Mouse (Mus musculus) thymus, postnatal 25 days (tissue): ENCODE measurements around the gene Dcaf8.
"Not testable (repeated sequence)": the region's sequence is repeated elsewhere in the genome, so short reads cannot be mapped to it uniquely, and the experiment has no call there.

Experiments
- DNase-seq: peaks from one replicate; pipeline ENCODE4 v3.0.0; 2022

Gene Dcaf8

DNA sequence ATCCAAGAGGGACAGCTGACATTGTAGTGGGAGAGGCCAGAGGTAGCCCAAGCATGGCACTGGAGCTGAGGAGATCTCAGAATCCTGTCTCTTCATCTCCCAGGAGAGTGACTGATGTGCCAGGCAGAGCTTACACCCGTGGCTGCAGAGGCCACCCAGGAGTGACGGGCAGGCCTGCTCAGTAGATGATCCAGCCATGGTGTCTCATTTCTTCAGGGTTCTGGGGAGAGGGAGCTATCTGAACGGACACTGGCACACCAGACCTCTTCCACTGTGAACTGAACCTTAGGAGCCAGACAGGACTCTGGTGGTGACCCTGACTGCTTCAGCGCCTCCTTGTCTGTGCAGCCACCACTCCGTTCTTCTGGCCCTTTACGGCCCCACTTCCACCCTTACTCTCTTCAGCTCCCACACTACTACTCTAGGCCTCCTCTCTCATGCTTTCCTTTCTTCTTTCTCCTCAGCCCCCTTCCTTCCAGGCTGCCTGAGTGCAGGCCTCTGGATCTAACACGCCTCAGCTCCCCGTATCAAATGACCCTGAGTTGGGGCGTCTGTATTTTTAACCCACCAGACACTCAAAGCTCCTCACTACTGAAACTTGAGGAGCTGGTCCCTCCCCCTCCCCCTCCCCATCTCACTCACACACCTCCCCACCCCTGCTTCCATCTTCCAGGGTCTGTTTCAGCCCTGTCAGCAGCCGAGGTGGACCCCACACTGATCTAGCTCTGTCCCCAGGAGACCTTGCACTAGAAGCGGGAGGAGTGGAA is 73.6 kb downstream of the Dcaf8 start:
- no peak for DNase-seq

GRCm38 (mm10) chr1:172228209-172228608 is 80.3 kb downstream of the Dcaf8 start:
- no peak for DNase-seq

DNA sequence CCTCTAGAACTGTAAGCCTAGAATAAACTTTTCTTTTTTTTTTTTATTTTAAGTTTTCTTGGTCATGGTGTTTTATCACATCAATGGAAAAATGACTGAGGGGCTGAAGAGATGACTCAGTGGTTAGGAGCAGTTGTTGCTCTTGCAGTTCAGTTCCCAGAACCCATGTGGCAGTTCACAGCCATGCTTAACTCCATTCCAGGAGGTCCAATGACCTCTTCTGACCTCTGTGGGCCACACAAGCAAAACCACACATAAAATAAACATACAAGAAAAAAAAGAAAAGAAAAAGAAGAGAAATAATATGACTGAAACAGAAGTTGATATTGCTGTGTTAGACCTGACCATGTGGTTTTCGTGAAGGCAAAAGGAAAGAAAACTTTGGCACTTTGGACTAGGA is 81.3 kb downstream of the Dcaf8 start:
- DNase-seq = no peak

- DNase-seq = no peak
Measured at GRCm38 (mm10) chr1:172240945-172241708, 93.2 kb downstream of the Dcaf8 start.

DNA sequence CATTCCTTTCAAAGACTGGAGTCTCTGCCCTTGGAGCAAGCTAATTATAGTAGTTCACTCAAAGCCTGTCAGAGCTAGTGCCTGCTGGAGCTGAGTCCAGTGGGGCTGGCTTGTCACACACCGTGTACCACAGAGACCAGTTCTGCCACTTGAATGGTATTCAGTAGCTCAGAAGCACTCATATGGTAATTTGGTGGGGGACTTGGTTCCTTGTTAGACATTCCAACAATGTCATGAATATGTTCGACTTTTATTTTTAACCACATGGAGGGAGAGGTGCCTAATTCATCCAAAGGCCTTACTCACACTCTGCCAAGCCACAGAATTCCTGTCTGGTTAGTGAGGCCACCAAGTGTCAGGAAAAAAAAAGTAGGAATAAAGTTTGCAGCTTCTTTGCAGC is 94.5 kb downstream of the Dcaf8 start:
- no peak for DNase-seq

DNA sequence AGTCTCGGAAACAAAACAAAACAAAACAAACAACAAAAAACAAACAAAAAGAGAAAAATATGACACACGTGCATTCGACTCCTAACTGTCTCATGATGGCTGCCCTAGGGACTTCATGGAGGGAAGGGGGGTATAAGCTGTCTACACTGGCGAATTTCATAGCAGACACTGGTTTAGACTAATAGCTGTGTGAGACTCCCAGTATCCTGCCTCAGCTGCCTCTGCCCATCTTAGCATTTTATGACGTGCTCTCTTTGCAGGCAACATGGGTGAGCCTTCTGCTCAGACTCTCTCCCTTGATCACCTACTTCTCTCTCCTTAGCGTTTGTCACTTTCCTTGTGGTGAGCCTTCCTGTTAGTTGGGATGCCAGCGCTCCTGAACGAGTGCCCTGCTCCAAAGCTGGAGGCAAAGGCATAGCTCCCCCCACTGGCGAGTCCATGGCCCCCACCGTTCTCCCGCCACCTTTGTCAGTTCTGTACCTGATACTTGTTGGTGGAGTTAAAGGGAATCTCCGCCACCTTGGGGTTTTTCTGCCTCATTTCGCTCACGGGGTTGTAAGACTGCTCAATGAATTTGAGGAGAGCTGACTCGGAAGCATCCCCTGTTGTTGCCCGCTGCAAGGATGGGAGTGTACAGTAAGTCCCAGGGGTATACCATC is 95.8 kb downstream of the Dcaf8 start:
- DNase-seq = no peak

DNA sequence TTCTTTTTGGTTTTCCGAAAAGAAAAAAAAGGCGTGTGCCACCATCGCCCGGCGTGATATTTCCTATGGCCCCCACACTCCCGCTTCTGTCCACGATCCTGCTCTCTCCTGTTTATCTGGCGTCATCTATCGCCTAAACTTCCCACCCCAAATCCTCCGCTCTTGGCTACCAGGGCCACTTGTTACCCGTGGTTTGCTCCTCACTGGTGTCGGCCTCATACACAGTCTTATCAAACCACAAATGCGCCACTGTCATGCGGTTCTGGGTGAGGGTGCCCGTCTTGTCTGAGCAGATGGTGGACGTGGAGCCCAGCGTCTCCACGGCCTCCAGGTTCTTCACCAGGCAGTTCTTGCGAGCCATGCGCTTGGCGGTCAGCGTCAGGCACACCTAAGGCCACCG is 96.8 kb downstream of the Dcaf8 start:
- DNase-seq = not testable (repeated sequence)
